Mouse (Mus musculus) intestine, postnatal 0 days (tissue): Measurements from ENCODE around the gene Arhgef25. TPM values are rescaled to one million over a fixed set of nuclear protein-coding genes. Genes with fewer than 3 reads are reported as not detected.

Experiments
- ATAC-seq: fragments of 200-750 bp; cut with Nextera tagmentation; 2 replicates; pipeline ENCODE4 v1.8.0; 2017; ENCODE audit warnings: mild to moderate bottlenecking, moderate TSS enrichment, moderate library complexity
- H3K27ac ChIP-seq: fragments of 300-500 bp; sonication (generic); 2 replicates; pipeline ENCODE4 v1.5.1; 2014; ENCODE audit warnings: mild to moderate bottlenecking, low read depth, low read length, moderate library complexity
- H3K27me3 ChIP-seq: fragments of 300-500 bp; sonication (generic); replicated peaks from 2 replicates; pipeline ENCODE4 v1.6.1; 2014; ENCODE audit warnings: low read length, mixed read lengths; ENCODE audit not compliant: control insufficient read depth, insufficient read depth
- H3K36me3 ChIP-seq: fragments of 300-500 bp; sonication (generic); 2 replicates; pipeline ENCODE4 v1.6.1; 2014; ENCODE audit warnings: mild to moderate bottlenecking, moderate library complexity; ENCODE audit not compliant: control insufficient read depth, insufficient read depth
- H3K4me1 ChIP-seq: fragments of 300-500 bp; sonication (generic); replicated peaks from 2 replicates; pipeline ENCODE4 v1.6.1; 2014; ENCODE audit warnings: antibody characterized with exemption, low read length, mixed read lengths; ENCODE audit not compliant: control insufficient read depth, insufficient read depth
- H3K4me2 ChIP-seq: fragments of 300-500 bp; sonication (generic); replicated peaks from 2 replicates; pipeline ENCODE4 v1.6.1; 2014; ENCODE audit warnings: low read depth, mild to moderate bottlenecking, moderate library complexity
- H3K4me3 ChIP-seq: fragments of 300-500 bp; sonication (generic); 2 replicates; pipeline ENCODE4 v1.5.1; 2014; ENCODE audit warnings: low read depth, low read length
- H3K9ac ChIP-seq: fragments of 300-500 bp; sonication (generic); 2 replicates; pipeline ENCODE4 v1.6.1; 2014; ENCODE audit warnings: mild to moderate bottlenecking, low read depth, low read length
- H3K9me3 ChIP-seq: fragments of 300-500 bp; sonication (generic); 2 replicates; pipeline ENCODE4 v1.6.1; 2016; ENCODE audit warnings: mixed run types; ENCODE audit not compliant: control insufficient read depth
- CTCF ChIP-seq: sonication (generic); IDR thresholded peaks from 2 replicates; pipeline ENCODE4 v1.5.1; 2016; ENCODE audit warnings: low read depth, mild to moderate bottlenecking, control low read depth, antibody characterized with exemption, moderate library complexity
- WGBS: fragments of 180-500 bp; shearing (Covaris S2); extraction: QIAGEN DNeasy Blood & Tissue Kit; methylation state at CpG from one replicate; pipeline ENCODE4 v1.1.7; 2014; 5-methylcytosine and 5-hydroxymethylcytosine counted together
- polyA plus RNA-seq: library from polyadenylated mRNA; unstranded; fragments of >200 nt; fragmentation: Nextera tagmentation; extraction: Ambion mirVana; gene quantifications from 2 replicates; pipeline ENCODE4 v1.2.1, GENCODE M21; 2015

The Arhgef25 gene
- polyA plus RNA-seq, 1 experiment from 2014 or later = 14.4 TPM

GRCm38 (mm10) chr10:127209928-127210570 is 20.2 kb upstream of the Arhgef25 start:
- H3K9ac ChIP-seq = no peak overlapping the region
- H3K36me3 ChIP-seq = peaks cover 16% of the 10 kb centered on the region
- H3K4me1 ChIP-seq = 0 out of 2 replicates have a peak, but pooled peaks cover 5% of the 10 kb centered on the region
- H3K27ac ChIP-seq = no peak overlapping the region
- no peak for ATAC-seq
- 80% methylated on average over 13 of the region's 13 CpGs for WGBS
- H3K4me3 ChIP-seq = peak overlapping the region; percentile 90
- H3K4me2 ChIP-seq = peak overlapping the region; percentile 96
- no peaks in the 10 kb centered on the region for H3K9me3 ChIP-seq
- no peak for TF ChIP-seq CTCF
- no peaks in the 10 kb centered on the region for H3K27me3 ChIP-seq

GRCm38 (mm10) chr10:127208921-127209320 is 19.0 kb upstream of the Arhgef25 start:
- Histone ChIP-seq H3K27ac (no peak overlapping the region), H3K9ac (no peak overlapping the region), H3K4me2 (no peak overlapping the region), H3K4me3 (no peak overlapping the region), H3K4me1 (0 out of 2 replicates have a peak, but pooled peaks cover 5% of the 10 kb centered on the region), H3K9me3 (no peaks in the 10 kb centered on the region), H3K27me3 (no peaks in the 10 kb centered on the region), H3K36me3 (peaks cover 27% of the 10 kb centered on the region)
- WGBS = 79% methylated on average over 4 of the region's 4 CpGs
- ATAC-seq = no peak
- no peak for TF ChIP-seq CTCF

GRCm38 (mm10) chr10:127205373-127205772 is 15.5 kb upstream of the Arhgef25 start:
- peaks cover 52% of the 10 kb centered on the region for H3K36me3 ChIP-seq
- H3K9ac ChIP-seq = no peak overlapping the region
- no peak overlapping the region; the same call in 1 of the 2 replicates for H3K27ac ChIP-seq
- ATAC-seq = peak; percentile 28; the same call in 1 of the 2 replicates
- TF ChIP-seq CTCF = no peak
- H3K4me3 ChIP-seq = no peak overlapping the region
- H3K27me3 ChIP-seq = no peaks in the 10 kb centered on the region
- WGBS = 58% methylated on average over 10 of the region's 10 CpGs
- 0 out of 2 replicates have a peak, but pooled peaks cover under 1% of the 10 kb centered on the region for H3K4me1 ChIP-seq
- no peaks in the 10 kb centered on the region for H3K9me3 ChIP-seq
- H3K4me2 ChIP-seq = no peak overlapping the region

GRCm38 (mm10) chr10:127204589-127204988 is 14.7 kb upstream of the Arhgef25 start:
- H3K4me2 ChIP-seq = no peak overlapping the region
- H3K9me3 ChIP-seq = no peaks in the 10 kb centered on the region
- H3K9ac ChIP-seq = no peak overlapping the region
- no peak for TF ChIP-seq CTCF
- no peak for ATAC-seq
- no peaks in the 10 kb centered on the region for H3K27me3 ChIP-seq
- H3K4me3 ChIP-seq = no peak overlapping the region
- no peak overlapping the region for H3K27ac ChIP-seq
- H3K4me1 ChIP-seq = no peaks in the 10 kb centered on the region
- peaks cover 60% of the 10 kb centered on the region for H3K36me3 ChIP-seq
- 88% methylated on average over 5 of the region's 5 CpGs for WGBS

- Histone ChIP-seq H3K27ac (no peak overlapping the region), H3K9me3 (no peaks in the 10 kb centered on the region), H3K36me3 (peaks cover 73% of the 10 kb centered on the region), H3K4me2 (no peak overlapping the region), H3K4me3 (no peak overlapping the region), H3K27me3 (no peaks in the 10 kb centered on the region), H3K4me1 (no peaks in the 10 kb centered on the region), H3K9ac (no peak overlapping the region)
- no peak for TF ChIP-seq CTCF
- WGBS = 86% methylated on average over 3 of the region's 3 CpGs
- ATAC-seq = no peak
Observed at GRCm38 (mm10) chr10:127203106-127203505, 13.2 kb upstream of the Arhgef25 start.

- no peaks in the 10 kb centered on the region for H3K27me3 ChIP-seq
- no peak overlapping the region for H3K9ac ChIP-seq
- no peak overlapping the region for H3K27ac ChIP-seq
- H3K4me1 ChIP-seq = no peaks in the 10 kb centered on the region
- WGBS = 87% methylated on average over 8 of the region's 8 CpGs
- H3K36me3 ChIP-seq = peaks cover 70% of the 10 kb centered on the region
- no peak overlapping the region for H3K4me2 ChIP-seq
- TF ChIP-seq CTCF = peak; percentile 45
- no peak overlapping the region for H3K4me3 ChIP-seq
- ATAC-seq = no peak
- H3K9me3 ChIP-seq = no peaks in the 10 kb centered on the region
Observed at GRCm38 (mm10) chr10:127200279-127200678, 10.4 kb upstream of the Arhgef25 start.
